In the genomic region with DNA sequence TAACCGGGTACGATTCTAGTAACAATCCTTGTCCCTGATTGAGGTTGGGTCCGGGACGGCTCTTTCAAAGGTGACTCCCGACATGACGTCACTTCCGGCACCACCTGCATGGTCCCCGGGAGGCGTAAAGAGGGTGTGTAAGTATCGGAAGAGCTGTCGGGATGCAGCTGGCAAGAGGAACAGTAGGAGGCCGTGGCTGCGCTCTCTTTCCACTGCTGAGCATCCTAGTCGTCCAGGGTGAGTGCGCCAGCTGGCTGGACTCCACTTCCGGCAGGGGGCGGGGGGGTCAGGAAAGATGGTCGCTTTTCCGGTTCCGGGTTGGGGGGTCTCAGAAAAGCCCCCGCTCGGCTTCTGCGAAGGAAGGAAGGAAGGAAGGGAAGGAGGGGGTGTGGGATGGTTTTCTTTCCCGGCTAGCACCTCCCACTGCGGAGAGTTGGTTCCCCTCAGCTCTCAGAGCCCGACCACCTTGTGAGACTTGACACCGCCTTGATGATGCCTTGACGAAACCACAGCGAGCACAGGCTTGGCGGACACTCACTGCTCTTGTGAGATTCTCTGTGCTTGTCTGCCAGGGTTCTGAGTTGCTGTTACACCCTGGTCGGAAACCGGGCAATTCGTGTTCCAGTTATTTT, we compare ENCODE assay signal across 1 mouse cellular context.
TF ChIP-seq lines count a peak whose summit lies in the region.

Gene Mpzl3 (plus strand): TSS at position 105 of the 632 bp plus-strand sequence.

TF ChIP-seq in CH12.LX, 34 proteins besides CTCF, POLR2A, EP300 and RAD21 (continued from another document):
- TF ChIP-seq SIN3A (IDR thresholded peaks at IDR 0.05; ENCODE audit: low read length) (peak; percentile 86), POLR2AphosphoS2 (IDR thresholded peaks at IDR 0.05; ENCODE audit: low read depth, low read length) (no peak), CHD2 (IDR thresholded peaks at IDR 0.05; ENCODE audit: low read length) (peak; percentile 88), MAX (IDR thresholded peaks at IDR 0.05; ENCODE audit: low read length) (peak; percentile 53), ZMIZ1 (IDR thresholded peaks at IDR 0.05; ENCODE audit: low read depth, low read length) (no peak), ZKSCAN1 (IDR thresholded peaks at IDR 0.05; ENCODE audit: borderline replicate concordance, low read depth, low read length) (no peak), JUND (conservative IDR thresholded peaks at IDR 0.05; ENCODE audit: low read depth, low read length) (peak; percentile 88), RCOR1 (conservative IDR thresholded peaks at IDR 0.05; ENCODE audit: low read depth, low read length) (peak; percentile 68; the same call in 1 of the 2 replicates), HCFC1 (IDR thresholded peaks at IDR 0.05; ENCODE audit: low read depth, low read length) (peak; percentile 89), BHLHE40 (IDR thresholded peaks at IDR 0.05; ENCODE audit: low read depth, low read length) (0 out of 2 replicates have a peak, but pooled peaks have one; percentile 25), JUN (IDR thresholded peaks at IDR 0.05; ENCODE audit: insufficient read depth, low read depth, low read length) (peak; percentile 60; the same call in 1 of the 2 replicates)
